ENCODE assay signal across 22 mouse cellular contexts in genomic region chr4:41092958-41093357, GRCm38 (mm10). TPM values are rescaled to one million over a fixed set of nuclear protein-coding genes. Genes with fewer than 3 reads are reported as not detected.
"Had no signal": no experiment of that assay in that cellular context is flagged by ENCODE, and none has a peak within 500 bp of the region (broad histone marks: within the 10 kb centered on the region; RNA-seq: fewer than 3 reads in every experiment).

No protein-coding gene starts in this region.

- H3K9me3 ChIP-seq: midbrain, embryonic 10.5 days; midbrain, embryonic 12.5 days; neural tube, embryonic 13.5 days; neural tube, embryonic 15.5 days had no signal

- H3K27ac ChIP-seq: midbrain, embryonic 10.5 days; midbrain, embryonic 12.5 days; neural tube, embryonic 13.5 days; neural tube, embryonic 15.5 days had no signal

- H3K9ac ChIP-seq: lung, embryonic 14.5 days; midbrain, embryonic 12.5 days; neural tube, embryonic 13.5 days; neural tube, embryonic 15.5 days had no signal

- H3K36me3 ChIP-seq: midbrain, embryonic 10.5 days; midbrain, embryonic 12.5 days; neural tube, embryonic 13.5 days; neural tube, embryonic 15.5 days had no signal

- DNase-seq: lung, adult 18-20 months; lung, embryonic 14.5 days; lung, postnatal 10 days; lung, postnatal 4 days; midbrain, embryonic 14.5 days; retina, postnatal 1 day; right cerebral cortex, adult 18-20 months; right cerebral cortex, postnatal 25 days; right cerebral cortex, postnatal 4 days; spleen, adult 18-20 months; thymus, adult 18-20 months; thymus, postnatal 14 days; thymus, postnatal 36 days had no signal

- H3K4me3 ChIP-seq: midbrain, embryonic 10.5 days; midbrain, embryonic 12.5 days; myocyte; neural tube, embryonic 13.5 days; neural tube, embryonic 15.5 days had no signal

RNA-seq across cellular contexts. Expression of gene Aqp3, which starts 5.0 kb away (rescaled TPM):
- polyA plus RNA-seq: midbrain, embryonic 14.5 days; myocyte; neural tube, embryonic 15.5 days had no signal

RNA-seq across cellular contexts. Expression of gene Aqp7, which starts 45.0 kb away (rescaled TPM):
- total RNA-seq: megakaryocyte, adult 5-6 weeks; megakaryocyte-erythroid progenitor cell, adult 5-6 weeks had no signal
- polyA plus RNA-seq: lung, embryonic 14.5 days; midbrain, embryonic 12.5 days; midbrain, embryonic 16.5 days; myocyte; neural tube, embryonic 11.5 days; neural tube, embryonic 13.5 days; neural tube, embryonic 15.5 days had no signal
